In genomic region chr17:35578211-35578610, GRCm38 (mm10) we compare ENCODE assay signal across 9 mouse cellular contexts. TPM values are rescaled to one million over a fixed set of nuclear protein-coding genes. Genes with fewer than 3 reads are reported as not detected.
DNase-seq lines count a peak whose midpoint lies in the region; ATAC-seq and TF ChIP-seq lines count a peak whose summit lies in the region.
"Had no signal": no experiment of that assay in that cellular context is flagged by ENCODE, and none has a peak within 500 bp of the region (broad histone marks: within the 10 kb centered on the region; RNA-seq: fewer than 3 reads in every experiment).

No protein-coding gene starts in this region.

- no peaks in the 10 kb centered on the region for H3K36me3 ChIP-seq in hindbrain, embryonic 11.5 days (ENCODE audit: control insufficient read depth, insufficient read depth, low read length)
- no peaks in the 10 kb centered on the region for H3K36me3 ChIP-seq in hindbrain, embryonic 13.5 days
- no peaks in the 10 kb centered on the region for H3K36me3 ChIP-seq in hindbrain, postnatal 0 days (ENCODE audit: insufficient read depth, low read length)
- no peaks in the 10 kb centered on the region for H3K36me3 ChIP-seq in neural tube, embryonic 11.5 days (ENCODE audit: control insufficient read depth, insufficient read depth, low read length)
- H3K36me3 ChIP-seq: embryonic facial prominence, embryonic 15.5 days had no signal

- no peaks in the 10 kb centered on the region for H3K9me3 ChIP-seq in hindbrain, embryonic 11.5 days (ENCODE audit: control insufficient read depth, low read length)
- H3K9me3 ChIP-seq in hindbrain, embryonic 13.5 days = no peaks in the 10 kb centered on the region
- H3K9me3 ChIP-seq in hindbrain, postnatal 0 days (ENCODE audit: low read length) = no peaks in the 10 kb centered on the region
- H3K9me3 ChIP-seq in neural tube, embryonic 11.5 days (ENCODE audit: control insufficient read depth, low read length) = no peaks in the 10 kb centered on the region
- H3K9me3 ChIP-seq: embryonic facial prominence, embryonic 15.5 days had no signal

- whole genome bisulfite sequencing in hindbrain, embryonic 11.5 days = 23% methylated on average over 6 of the region's 6 CpGs
- 20% methylated on average over 6 of the region's 6 CpGs for WGBS in hindbrain, embryonic 13.5 days
- 23% methylated on average over 6 of the region's 6 CpGs for WGBS in hindbrain, postnatal 0 days
- WGBS in neural tube, embryonic 11.5 days = 17% methylated on average over 6 of the region's 6 CpGs

- no peaks in the 10 kb centered on the region for H3K4me1 ChIP-seq in hindbrain, embryonic 11.5 days (replicated peaks; ENCODE audit: control insufficient read depth, insufficient read depth, low read length)
- no peaks in the 10 kb centered on the region for H3K4me1 ChIP-seq in hindbrain, embryonic 13.5 days (replicated peaks)
- H3K4me1 ChIP-seq in hindbrain, postnatal 0 days (ENCODE audit: insufficient read depth, low read length) = no peaks in the 10 kb centered on the region
- no peaks in the 10 kb centered on the region for H3K4me1 ChIP-seq in neural tube, embryonic 11.5 days (ENCODE audit: control insufficient read depth, insufficient read depth, low read length)
- H3K4me1 ChIP-seq: embryonic facial prominence, embryonic 15.5 days had no signal

- DNase-seq in hindbrain, embryonic 11.5 days (ENCODE audit: low spot score) = peak; percentile 89
- DNase-seq in adrenal gland, adult (ENCODE audit: inconsistent age in 2 of 2, low spot score in 1 of 2) = peak; percentile 72 to 94
- DNase-seq in embryo, embryonic 11 days = peak; percentile 86
- DNase-seq in hindbrain, postnatal 0 days (ENCODE audit: low spot score) = peak; percentile 89
- DNase-seq in left cerebral cortex, postnatal 36 days (ENCODE audit: low spot score in 2 of 2) = peak; percentile 41 to 64
- peak; percentile 83 for DNase-seq in neural tube, embryonic 11.5 days (ENCODE audit: low spot score)
- DNase-seq in testis, postnatal 14 days (ENCODE audit: low spot score) = peak; percentile 76

- no peaks in the 10 kb centered on the region for H3K27me3 ChIP-seq in hindbrain, embryonic 11.5 days (ENCODE audit: control insufficient read depth, insufficient read depth, low read length)
- peaks cover 2% of the 10 kb centered on the region; the same call in 1 of the 2 replicates for H3K27me3 ChIP-seq in hindbrain, embryonic 13.5 days
- no peaks in the 10 kb centered on the region for H3K27me3 ChIP-seq in hindbrain, postnatal 0 days (ENCODE audit: insufficient read depth, low read length)
- no peaks in the 10 kb centered on the region for H3K27me3 ChIP-seq in neural tube, embryonic 11.5 days (ENCODE audit: control insufficient read depth, insufficient read depth, low read length)

- intact Hi-C loops in left cerebral cortex, postnatal 36 days (cut with DNase I) = no loop called here

- peak; percentile 100 for TF ChIP-seq CTCF in hindbrain, postnatal 0 days (IDR thresholded peaks at IDR 0.05; ENCODE audit: low read depth)

- no peak for ATAC-seq in hindbrain, embryonic 11.5 days (ENCODE audit: low FRiP score)
- no peak for ATAC-seq in hindbrain, embryonic 13.5 days (ENCODE audit: low FRiP score)
- ATAC-seq in hindbrain, postnatal 0 days = peak; percentile 28; the same call in 1 of the 2 replicates
- no peak for ATAC-seq in neural tube, embryonic 11.5 days (ENCODE audit: insufficient read depth, low FRiP score, low TSS enrichment)

- H3K4me2 ChIP-seq in hindbrain, embryonic 11.5 days (replicated peaks; ENCODE audit: low read depth, low read length) = no peak overlapping the region
- H3K4me2 ChIP-seq in hindbrain, embryonic 13.5 days = no peak overlapping the region
- no peak overlapping the region for H3K4me2 ChIP-seq in hindbrain, postnatal 0 days (ENCODE audit: low read depth, low read length)
- no peak overlapping the region for H3K4me2 ChIP-seq in neural tube, embryonic 11.5 days (ENCODE audit: low read depth)
- H3K4me2 ChIP-seq: embryonic facial prominence, embryonic 15.5 days had no signal

- H3K4me3 ChIP-seq in hindbrain, embryonic 11.5 days (ENCODE audit: low read depth, low read length) = no peak overlapping the region
- H3K4me3 ChIP-seq in hindbrain, embryonic 13.5 days = no peak overlapping the region
- H3K4me3 ChIP-seq in hindbrain, postnatal 0 days (ENCODE audit: low read length) = no peak overlapping the region
- no peak overlapping the region for H3K4me3 ChIP-seq in neural tube, embryonic 11.5 days (ENCODE audit: low read depth, low read length)
- H3K4me3 ChIP-seq: embryonic facial prominence, embryonic 15.5 days had no signal

- H3K9ac ChIP-seq in hindbrain, embryonic 11.5 days (ENCODE audit: low read depth, low read length) = no peak overlapping the region
- no peak overlapping the region for H3K9ac ChIP-seq in hindbrain, embryonic 13.5 days
- H3K9ac ChIP-seq in hindbrain, postnatal 0 days (replicated peaks; ENCODE audit: low read length) = no peak overlapping the region
- no peak overlapping the region for H3K9ac ChIP-seq in neural tube, embryonic 11.5 days (ENCODE audit: low read length)
- H3K9ac ChIP-seq: embryonic facial prominence, embryonic 15.5 days had no signal

- no peak overlapping the region for H3K27ac ChIP-seq in hindbrain, embryonic 11.5 days (ENCODE audit: low read depth, low read length)
- H3K27ac ChIP-seq in hindbrain, embryonic 13.5 days = no peak overlapping the region
- H3K27ac ChIP-seq in hindbrain, postnatal 0 days = no peak overlapping the region
- H3K27ac ChIP-seq in neural tube, embryonic 11.5 days (ENCODE audit: low read depth, low read length) = no peak overlapping the region
- H3K27ac ChIP-seq: embryonic facial prominence, embryonic 15.5 days had no signal

RNA-seq across cellular contexts. Expression of gene 2300002M23Rik, which starts 11.0 kb away (rescaled TPM):
- polyA plus RNA-seq in hindbrain, embryonic 11.5 days (2014; fragmentation: Nextera tagmentation; extraction: Ambion mirVana) = not detected in 2 replicates
- not detected in 2 replicates for polyA plus RNA-seq in hindbrain, embryonic 13.5 days (2015; fragmentation: Nextera tagmentation; extraction: Ambion mirVana)
- total RNA-seq in hindbrain, postnatal 0 days (2014; rRNA removed) = not detected in 2 replicates
- polyA plus RNA-seq in hindbrain, postnatal 0 days (2015; fragmentation: Nextera tagmentation; extraction: Ambion mirVana) = 0.11 and 0.28 TPM in 2 replicates
- total RNA-seq in left cerebral cortex, postnatal 36 days (2021) = not detected
- polyA plus RNA-seq in neural tube, embryonic 11.5 days (2014; fragmentation: Nextera tagmentation; extraction: Ambion mirVana) = not detected in 2 replicates

RNA-seq across cellular contexts. Expression of gene Sfta2, which starts 23.1 kb away (rescaled TPM):
- polyA plus RNA-seq in hindbrain, embryonic 11.5 days (2014; fragmentation: Nextera tagmentation; extraction: Ambion mirVana) = not detected in 2 replicates
- polyA plus RNA-seq in hindbrain, embryonic 13.5 days (2015; fragmentation: Nextera tagmentation; extraction: Ambion mirVana) = not detected in 2 replicates
- not detected in 2 replicates for total RNA-seq in hindbrain, postnatal 0 days (2014; rRNA removed)
- not detected in 2 replicates for polyA plus RNA-seq in hindbrain, postnatal 0 days (2015; fragmentation: Nextera tagmentation; extraction: Ambion mirVana)
- total RNA-seq in left cerebral cortex, postnatal 36 days (2021) = not detected
- not detected in 2 replicates for polyA plus RNA-seq in neural tube, embryonic 11.5 days (2014; fragmentation: Nextera tagmentation; extraction: Ambion mirVana)

RNA-seq across cellular contexts. Expression of gene Cdsn, which starts 26.3 kb away (rescaled TPM):
- 0.06 and 0.20 TPM in 2 replicates for polyA plus RNA-seq in hindbrain, embryonic 11.5 days (2014; fragmentation: Nextera tagmentation; extraction: Ambion mirVana)
- polyA plus RNA-seq in hindbrain, embryonic 13.5 days (2015; fragmentation: Nextera tagmentation; extraction: Ambion mirVana) = 0.12 and 0.14 TPM in 2 replicates
- total RNA-seq in hindbrain, postnatal 0 days (2014; rRNA removed) = 0.36 TPM in 1 of 2 replicates, not detected in the other
- 0.25 and 0.29 TPM in 2 replicates for polyA plus RNA-seq in hindbrain, postnatal 0 days (2015; fragmentation: Nextera tagmentation; extraction: Ambion mirVana)
- total RNA-seq in left cerebral cortex, postnatal 36 days (2021) = 1 to 10 TPM; 1.4 to 1.6 TPM
- polyA plus RNA-seq in neural tube, embryonic 11.5 days (2014; fragmentation: Nextera tagmentation; extraction: Ambion mirVana) = 0.13 TPM in 1 of 2 replicates, not detected in the other

RNA-seq across cellular contexts. Expression of gene Psors1c2, which starts 45.2 kb away (rescaled TPM):
- polyA plus RNA-seq in hindbrain, embryonic 11.5 days (2014; fragmentation: Nextera tagmentation; extraction: Ambion mirVana) = 0.67 and 0.97 TPM in 2 replicates
- 0.68 and 1.4 TPM in 2 replicates for polyA plus RNA-seq in hindbrain, embryonic 13.5 days (2015; fragmentation: Nextera tagmentation; extraction: Ambion mirVana)
- 0.58 TPM in 1 of 2 replicates, not detected in the other for total RNA-seq in hindbrain, postnatal 0 days (2014; rRNA removed)
- polyA plus RNA-seq in hindbrain, postnatal 0 days (2015; fragmentation: Nextera tagmentation; extraction: Ambion mirVana) = 0.50 and 0.59 TPM in 2 replicates
- 1 to 10 TPM in 1 of 2 experiments, under 1 TPM in 1; 0.79 to 2.5 TPM for total RNA-seq in left cerebral cortex, postnatal 36 days (2021)
- 0.85 and 0.89 TPM in 2 replicates for polyA plus RNA-seq in neural tube, embryonic 11.5 days (2014; fragmentation: Nextera tagmentation; extraction: Ambion mirVana)

RNA-seq across cellular contexts. Expression of gene Gm9573, which starts 48.2 kb away (rescaled TPM):
- polyA plus RNA-seq in hindbrain, embryonic 11.5 days (2014; fragmentation: Nextera tagmentation; extraction: Ambion mirVana) = not detected in 2 replicates
- not detected in 2 replicates for polyA plus RNA-seq in hindbrain, embryonic 13.5 days (2015; fragmentation: Nextera tagmentation; extraction: Ambion mirVana)
- not detected in 2 replicates for total RNA-seq in hindbrain, postnatal 0 days (2014; rRNA removed)
- polyA plus RNA-seq in hindbrain, postnatal 0 days (2015; fragmentation: Nextera tagmentation; extraction: Ambion mirVana) = not detected in 2 replicates
- total RNA-seq in left cerebral cortex, postnatal 36 days (2021) = not detected
- polyA plus RNA-seq in neural tube, embryonic 11.5 days (2014; fragmentation: Nextera tagmentation; extraction: Ambion mirVana) = not detected in 2 replicates
